Mouse (Mus musculus) midbrain, embryonic 16.5 days (tissue): ENCODE data around the gene Grap. TPM values are rescaled to one million over a fixed set of nuclear protein-coding genes. Genes with fewer than 3 reads are reported as not detected.

Experiments used
- ATAC-seq: fragments of 200-750 bp; cut with Nextera tagmentation; 2 replicates; pipeline ENCODE4 v1.8.0; 2017; ENCODE audit warnings: moderate TSS enrichment
- H3K27ac ChIP-seq: fragments of 300-500 bp; sonication (generic); 2 replicates; pipeline ENCODE4 v1.5.1; 2014; ENCODE audit warnings: mild to moderate bottlenecking, low read length, mixed read lengths
- H3K27me3 ChIP-seq: fragments of 300-500 bp; sonication (generic); 2 replicates; pipeline ENCODE4 v1.6.1; 2014; ENCODE audit warnings: low read depth, low read length, mixed read lengths; ENCODE audit not compliant: control insufficient read depth, insufficient read depth
- H3K36me3 ChIP-seq: fragments of 300-500 bp; sonication (generic); 2 replicates; pipeline ENCODE4 v1.6.1; 2014; ENCODE audit warnings: mild to moderate bottlenecking, low read length, moderate library complexity, mixed read lengths; ENCODE audit not compliant: control insufficient read depth, insufficient read depth
- H3K4me1 ChIP-seq: fragments of 300-500 bp; sonication (generic); 2 replicates; pipeline ENCODE4 v1.6.1; 2014; ENCODE audit warnings: mild to moderate bottlenecking, low read length, mixed read lengths; ENCODE audit not compliant: control insufficient read depth, insufficient read depth
- H3K4me2 ChIP-seq: fragments of 300-500 bp; sonication (generic); 2 replicates; pipeline ENCODE4 v1.6.1; 2014; ENCODE audit warnings: mild to moderate bottlenecking, low read length, mixed read lengths
- H3K4me3 ChIP-seq: fragments of 300-500 bp; sonication (generic); 2 replicates; pipeline ENCODE4 v1.5.1; 2014; ENCODE audit warnings: low read depth, mild to moderate bottlenecking, low read length, moderate library complexity, mixed read lengths
- H3K9ac ChIP-seq: fragments of 300-500 bp; sonication (generic); 2 replicates; pipeline ENCODE4 v1.6.1; 2014; ENCODE audit warnings: low read depth, low read length, mixed read lengths
- H3K9me3 ChIP-seq: fragments of 300-500 bp; sonication (generic); replicated peaks from 2 replicates; pipeline ENCODE4 v1.6.1; 2014; ENCODE audit warnings: mild to moderate bottlenecking, low read length, mixed read lengths; ENCODE audit not compliant: control insufficient read depth, poor library complexity, severe bottlenecking
- WGBS: fragments of 180-500 bp; shearing (Covaris S2); extraction: QIAGEN DNeasy Blood & Tissue Kit; methylation state at CpG from one replicate; pipeline ENCODE4 v1.1.7; 2014; 5-methylcytosine and 5-hydroxymethylcytosine counted together
- polyA plus RNA-seq: library from polyadenylated mRNA; unstranded; fragments of >200 nt; fragmentation: Nextera tagmentation; extraction: Ambion mirVana; gene quantifications from 2 replicates; pipeline ENCODE4 v1.2.1, GENCODE M21; 2015

Gene Grap
- polyA plus RNA-seq, 1 experiment from 2014 or later, result 10.7 TPM

DNA sequence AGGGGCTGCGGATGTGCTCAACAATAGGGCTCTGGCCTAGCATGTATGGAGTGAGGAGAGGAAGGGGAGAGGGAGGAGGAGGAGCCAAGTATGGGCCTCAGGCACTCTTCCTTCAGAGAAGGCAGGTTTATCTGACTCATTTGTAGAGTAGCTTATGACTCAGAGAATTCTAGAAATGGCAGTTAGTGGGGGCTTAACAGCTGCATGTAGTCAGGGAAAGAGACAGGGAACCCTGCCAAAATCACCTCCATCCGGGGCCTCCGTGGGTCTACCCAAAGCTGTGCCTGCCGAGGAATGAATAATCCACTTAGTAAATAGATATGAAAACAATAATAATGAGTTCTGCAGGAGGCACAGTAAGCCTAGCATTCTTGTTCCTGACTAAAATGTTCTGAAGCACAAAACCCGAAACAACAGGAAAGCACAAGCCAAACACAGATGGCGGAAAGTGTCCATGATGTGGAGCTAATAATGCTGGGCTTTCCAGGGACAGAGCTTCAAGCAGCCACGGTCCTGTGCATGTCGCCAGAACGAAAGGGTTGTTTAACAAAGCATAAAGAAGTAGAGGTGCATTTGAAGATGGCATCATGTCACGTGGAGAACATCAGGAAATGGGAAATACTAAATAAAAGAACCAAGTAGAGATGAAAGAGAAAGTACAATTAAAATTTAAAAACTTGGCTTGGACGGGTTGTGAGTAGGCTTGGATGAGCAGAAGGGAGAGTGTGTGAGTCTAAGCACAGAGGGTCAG lies 8.3 kb upstream of the Grap start:
- 66% methylated on average over 11 of the region's 11 CpGs for WGBS
- no peak overlapping the region for H3K27ac ChIP-seq
- H3K9me3 ChIP-seq, result no peaks in the 10 kb centered on the region
- H3K4me2 ChIP-seq, result no peak overlapping the region
- H3K36me3 ChIP-seq, result no peaks in the 10 kb centered on the region
- no peaks in the 10 kb centered on the region for H3K4me1 ChIP-seq
- H3K27me3 ChIP-seq, result no peaks in the 10 kb centered on the region
- ATAC-seq, result no peak
- no peak overlapping the region for H3K9ac ChIP-seq
- no peak overlapping the region for H3K4me3 ChIP-seq

DNA sequence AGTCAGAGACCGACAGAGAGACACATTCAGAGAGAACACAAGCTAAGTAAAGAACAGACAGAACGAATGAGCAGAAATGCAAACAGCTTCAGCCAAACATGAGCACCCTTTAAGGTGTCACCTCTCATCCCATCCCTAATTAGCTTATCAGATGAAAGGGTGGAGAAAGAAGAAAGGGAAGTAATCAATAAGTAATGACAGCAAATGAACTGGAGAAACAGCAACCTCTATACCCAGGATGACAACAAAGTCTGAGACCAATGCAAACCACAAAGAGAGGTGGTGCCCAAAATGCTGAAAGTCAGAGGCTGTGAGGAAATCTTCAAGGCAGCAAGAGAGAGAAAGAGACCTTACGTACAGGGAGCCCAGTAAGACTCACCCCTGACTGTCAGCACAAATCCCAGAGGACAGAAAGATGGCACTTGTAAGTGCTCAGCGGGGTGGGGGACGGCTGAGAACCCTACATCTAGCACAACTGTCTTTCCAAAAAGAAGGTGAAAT lies 7.7 kb upstream of the Grap start:
- 76% methylated on average over 5 of the region's 5 CpGs for WGBS
- H3K9me3 ChIP-seq, result no peaks in the 10 kb centered on the region
- H3K9ac ChIP-seq, result no peak overlapping the region
- no peak for ATAC-seq
- no peaks in the 10 kb centered on the region for H3K27me3 ChIP-seq
- no peaks in the 10 kb centered on the region for H3K4me1 ChIP-seq
- no peak overlapping the region for H3K27ac ChIP-seq
- H3K4me3 ChIP-seq, result no peak overlapping the region
- H3K4me2 ChIP-seq, result no peak overlapping the region
- no peaks in the 10 kb centered on the region for H3K36me3 ChIP-seq

DNA sequence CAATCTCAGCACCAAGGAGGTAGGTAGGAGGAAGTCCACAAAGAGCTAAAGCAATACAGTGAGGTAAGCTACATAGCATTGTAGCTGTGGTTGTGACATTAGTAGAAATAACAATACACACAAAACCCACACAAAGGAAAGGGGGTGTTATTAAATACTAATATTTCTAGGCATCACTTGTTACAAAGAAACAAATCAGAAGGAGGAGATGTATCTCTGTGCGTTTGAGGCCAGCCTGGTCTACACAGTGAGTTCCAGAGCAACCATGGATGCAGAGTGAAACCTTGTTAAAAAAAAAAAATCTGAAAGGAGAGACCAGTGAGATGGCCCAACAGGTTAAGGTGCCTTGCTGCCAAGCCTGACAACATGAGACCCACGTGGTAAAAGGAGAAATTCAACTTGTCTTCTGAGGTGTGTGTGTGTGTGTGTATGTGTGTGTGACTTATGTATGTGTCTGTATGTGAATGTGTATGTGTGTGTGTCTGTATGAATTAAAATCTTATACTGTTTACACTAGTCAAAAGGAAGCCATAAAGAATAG lies 6.5 kb upstream of the Grap start:
- Histone ChIP-seq H3K9me3 (no peaks in the 10 kb centered on the region), H3K4me2 (no peak overlapping the region), H3K27ac (no peak overlapping the region), H3K9ac (no peak overlapping the region), H3K4me1 (no peaks in the 10 kb centered on the region), H3K4me3 (no peak overlapping the region), H3K27me3 (no peaks in the 10 kb centered on the region), H3K36me3 (no peaks in the 10 kb centered on the region)
- WGBS, result 55% methylated on average over 2 of the region's 2 CpGs
- no peak for ATAC-seq

DNA sequence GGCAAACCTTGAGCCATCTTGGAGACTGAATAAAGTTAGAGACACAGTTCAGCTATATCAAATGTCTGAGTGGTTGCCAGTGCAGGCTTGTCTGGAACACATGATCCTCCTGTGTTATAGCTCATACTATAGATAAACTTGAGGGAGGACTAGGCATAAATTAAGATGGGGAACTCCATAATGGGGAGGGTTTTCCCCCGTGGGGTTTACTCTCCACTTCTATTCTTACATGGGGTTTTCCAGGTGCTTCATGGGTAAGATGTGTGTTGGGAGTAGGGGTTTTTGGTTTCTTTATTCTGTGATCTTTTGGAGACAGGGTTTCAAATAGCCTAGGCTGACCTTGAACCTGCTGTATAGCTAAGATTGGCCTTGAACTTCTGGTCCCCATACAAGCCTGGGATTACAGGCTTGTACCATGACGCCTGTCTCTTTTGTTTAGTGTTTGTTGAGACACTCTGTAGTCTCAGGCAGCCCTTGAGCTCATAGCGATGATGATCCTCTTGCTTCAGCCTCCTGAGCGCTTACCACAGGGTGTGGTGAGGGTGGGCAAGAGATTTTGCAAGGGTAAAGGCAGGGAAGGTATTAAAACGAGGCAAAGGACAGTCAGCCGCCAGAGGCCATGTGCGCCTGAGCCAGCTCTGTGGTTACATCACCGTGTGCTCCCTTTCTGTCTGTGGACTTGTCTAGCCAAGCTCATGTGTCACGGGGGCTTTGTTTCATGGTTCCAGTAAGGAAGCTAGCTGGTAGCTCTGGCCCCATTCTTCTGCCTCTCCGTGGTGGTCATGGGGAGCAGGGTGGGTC lies 5.8 kb upstream of the Grap start:
- H3K9me3 ChIP-seq, result no peaks in the 10 kb centered on the region
- no peak overlapping the region for H3K4me3 ChIP-seq
- H3K4me2 ChIP-seq, result no peak overlapping the region
- no peaks in the 10 kb centered on the region for H3K27me3 ChIP-seq
- ATAC-seq, result no peak
- no peaks in the 10 kb centered on the region for H3K36me3 ChIP-seq
- WGBS, result 69% methylated on average over 10 of the region's 10 CpGs
- no peak overlapping the region for H3K27ac ChIP-seq
- H3K9ac ChIP-seq, result no peak overlapping the region
- no peaks in the 10 kb centered on the region for H3K4me1 ChIP-seq

DNA sequence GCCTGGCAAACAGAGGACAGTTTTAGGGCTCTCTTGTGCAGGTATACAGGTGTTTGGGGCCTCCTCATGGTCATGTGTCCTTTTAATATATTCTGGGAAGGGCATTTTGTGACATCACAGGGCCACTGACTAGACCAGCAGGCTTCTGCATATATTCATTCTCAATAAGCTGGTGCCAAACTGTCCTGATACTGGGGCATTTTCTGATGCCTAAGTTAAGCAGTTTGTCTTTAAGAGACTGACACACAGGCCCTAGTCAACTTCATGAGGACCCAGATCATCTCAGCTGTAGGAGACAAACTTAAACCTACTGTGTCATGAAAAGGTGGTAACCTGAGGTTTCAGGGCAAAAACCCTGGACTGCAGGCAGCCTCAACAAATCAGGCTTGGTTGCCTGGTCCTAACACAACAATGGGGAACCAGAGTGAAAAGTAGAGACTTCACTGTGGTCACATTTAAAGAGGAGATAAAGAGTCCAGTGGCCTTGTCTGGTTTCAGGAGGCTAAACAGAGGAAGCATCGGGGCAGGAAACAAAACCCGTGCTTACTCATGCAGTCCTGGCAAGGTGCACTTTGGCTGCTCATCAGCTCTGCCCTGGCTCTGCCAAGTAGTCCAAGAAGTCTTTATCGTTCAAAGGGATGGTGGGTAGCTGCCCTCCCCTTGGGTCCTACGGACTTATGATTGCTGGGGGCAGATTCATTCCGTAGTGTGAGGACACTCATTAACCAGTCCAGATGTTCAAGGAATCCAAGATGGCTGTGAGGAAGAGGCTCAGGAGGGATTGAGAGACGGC lies 4.9 kb upstream of the Grap start:
- no peaks in the 10 kb centered on the region for H3K9me3 ChIP-seq
- no peaks in the 10 kb centered on the region for H3K36me3 ChIP-seq
- ATAC-seq, result no peak
- no peaks in the 10 kb centered on the region for H3K4me1 ChIP-seq
- no peak overlapping the region for H3K4me3 ChIP-seq
- WGBS, result 82% methylated on average over 6 of the region's 6 CpGs
- no peak overlapping the region for H3K9ac ChIP-seq
- H3K4me2 ChIP-seq, result no peak overlapping the region
- no peak overlapping the region for H3K27ac ChIP-seq
- no peaks in the 10 kb centered on the region for H3K27me3 ChIP-seq

DNA sequence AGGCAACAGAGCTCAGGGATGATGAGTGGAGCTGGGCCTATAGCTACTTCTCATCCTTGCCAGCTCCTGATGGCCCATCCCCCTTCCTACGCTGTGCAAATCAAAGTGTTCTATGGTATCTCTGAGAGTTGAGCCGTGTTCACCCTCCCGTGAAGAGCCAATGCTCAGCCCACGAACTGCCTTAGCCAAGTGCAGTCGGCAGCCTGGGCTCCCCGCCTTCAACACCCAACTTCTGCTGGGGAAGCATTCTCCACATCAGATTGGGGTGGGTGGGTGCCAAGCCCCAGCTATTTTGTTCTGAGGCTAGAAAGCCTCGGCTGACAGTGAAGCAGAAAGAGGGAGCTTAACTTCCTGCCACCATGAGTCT lies 4.3 kb upstream of the Grap start:
- Histone ChIP-seq H3K9ac (no peak overlapping the region), H3K27me3 (no peaks in the 10 kb centered on the region), H3K9me3 (no peaks in the 10 kb centered on the region), H3K4me2 (no peak overlapping the region), H3K27ac (no peak overlapping the region), H3K4me1 (no peaks in the 10 kb centered on the region), H3K4me3 (no peak overlapping the region), H3K36me3 (no peaks in the 10 kb centered on the region)
- ATAC-seq, result no peak
- WGBS, result 73% methylated on average over 7 of the region's 7 CpGs

DNA sequence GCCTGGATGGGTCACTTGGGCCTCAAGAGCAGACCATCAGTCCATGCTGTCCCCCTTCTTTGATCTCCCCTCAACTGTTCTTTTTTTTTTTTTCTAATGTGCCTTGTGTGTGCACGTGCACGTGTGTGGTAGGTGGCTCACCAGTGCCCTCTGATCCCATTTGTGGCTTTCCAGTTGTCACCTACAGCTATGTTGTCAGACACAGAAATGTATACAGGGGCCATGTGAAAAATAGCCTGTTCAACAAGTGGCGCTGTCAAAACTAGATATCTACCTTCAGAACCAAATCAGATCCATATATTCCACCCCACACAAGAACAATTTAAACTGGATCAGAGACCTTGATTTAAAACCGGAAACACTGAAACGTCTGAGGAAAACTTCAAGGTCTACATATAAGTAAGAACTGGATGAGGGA lies 3.9 kb upstream of the Grap start:
- no peaks in the 10 kb centered on the region for H3K36me3 ChIP-seq
- H3K4me2 ChIP-seq, result no peak overlapping the region
- H3K27ac ChIP-seq, result no peak overlapping the region
- no peak overlapping the region for H3K4me3 ChIP-seq
- no peak overlapping the region for H3K9ac ChIP-seq
- 96% methylated on average over 5 of the region's 5 CpGs for WGBS
- no peak for ATAC-seq
- H3K9me3 ChIP-seq, result no peaks in the 10 kb centered on the region
- no peaks in the 10 kb centered on the region for H3K4me1 ChIP-seq
- no peaks in the 10 kb centered on the region for H3K27me3 ChIP-seq

DNA sequence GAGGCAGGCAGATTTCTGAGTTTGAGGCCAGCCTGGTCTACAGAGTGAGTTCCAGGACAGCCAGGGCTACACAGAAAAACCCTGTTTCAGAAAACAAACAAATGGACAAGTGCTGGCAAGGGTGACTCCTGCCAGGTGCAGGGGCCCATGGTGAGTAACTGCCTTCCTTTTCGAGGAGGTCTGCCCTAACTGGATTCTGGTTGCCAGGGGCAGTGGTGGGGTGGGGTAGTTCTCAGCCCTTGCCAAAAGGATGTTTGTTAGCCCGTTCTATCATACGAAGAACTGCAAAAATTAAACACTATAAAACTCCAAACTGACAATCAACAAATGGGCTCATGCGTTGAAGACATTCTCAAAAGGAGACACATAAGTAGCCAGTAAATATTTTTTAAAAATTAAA lies 3.4 kb upstream of the Grap start:
- no peak for ATAC-seq
- no peak overlapping the region for H3K9ac ChIP-seq
- 95% methylated on average over 4 of the region's 4 CpGs for WGBS

More for the DNA sequence above, 3.4 kb upstream of the Grap start:
- Histone ChIP-seq H3K27ac (no peak overlapping the region), H3K36me3 (no peaks in the 10 kb centered on the region), H3K9me3 (no peaks in the 10 kb centered on the region), H3K4me1 (no peaks in the 10 kb centered on the region), H3K4me2 (no peak overlapping the region), H3K4me3 (no peak overlapping the region), H3K27me3 (no peaks in the 10 kb centered on the region)
